Mouse (Mus musculus) heart, adult 8-10 months (tissue): ENCODE data around the gene Eno1. TPM values are rescaled to one million over a fixed set of nuclear protein-coding genes. Genes with fewer than 3 reads are reported as not detected.
"Not testable (repeated sequence)": the region's sequence is repeated elsewhere in the genome, so short reads cannot be mapped to it uniquely, and the experiment has no call there.

Experiments used
- DNase-seq: peaks from one replicate; pipeline ENCODE4 v3.0.0; 2022; ENCODE audit warnings: low spot score
- total RNA-seq, 4 experiments: library from RNA; stranded (reverse); gene quantifications; 2 replicates each; pipeline ENCODE4 v1.2.4; 2022

Gene Eno1
- total RNA-seq, 4 experiments from 2014 or later: 110 to 133 (median 121) TPM

GRCm38 (mm10) chr4:150249731-150250270 lies 13.3 kb downstream of the Eno1 start:
- no peak for DNase-seq

- no peak for DNase-seq
Observed at GRCm38 (mm10) chr4:150250549-150251422, 14.3 kb downstream of the Eno1 start.

GRCm38 (mm10) chr4:150254416-150254815 lies 17.9 kb downstream of the Eno1 start:
- no peak for DNase-seq

GRCm38 (mm10) chr4:150255181-150255580 lies 18.7 kb downstream of the Eno1 start:
- DNase-seq: no peak

- DNase-seq: peak; percentile 92
Observed at GRCm38 (mm10) chr4:150257252-150258204, 21.0 kb downstream of the Eno1 start.

- DNase-seq: no peak
Observed at GRCm38 (mm10) chr4:150258388-150258787, 21.9 kb downstream of the Eno1 start.

GRCm38 (mm10) chr4:150259577-150259976 lies 23.1 kb downstream of the Eno1 start:
- DNase-seq: no peak

- DNase-seq: no peak
Observed at GRCm38 (mm10) chr4:150260111-150260510, 23.6 kb downstream of the Eno1 start.

- DNase-seq: no peak
Observed at GRCm38 (mm10) chr4:150260745-150261144, 24.2 kb downstream of the Eno1 start.

GRCm38 (mm10) chr4:150262301-150262700 lies 25.8 kb downstream of the Eno1 start:
- no peak for DNase-seq

GRCm38 (mm10) chr4:150264903-150265302 lies 28.4 kb downstream of the Eno1 start:
- DNase-seq: no peak

- no peak for DNase-seq
Observed at GRCm38 (mm10) chr4:150265471-150265870, 28.9 kb downstream of the Eno1 start.

GRCm38 (mm10) chr4:150266655-150267223 lies 30.2 kb downstream of the Eno1 start:
- no peak for DNase-seq

GRCm38 (mm10) chr4:150268674-150269653 lies 32.4 kb downstream of the Eno1 start:
- DNase-seq: no peak

- no peak for DNase-seq
Observed at GRCm38 (mm10) chr4:150269679-150270078, 33.2 kb downstream of the Eno1 start.

GRCm38 (mm10) chr4:150270718-150271117 lies 34.2 kb downstream of the Eno1 start:
- not testable (repeated sequence) for DNase-seq

- peak; percentile 73 for DNase-seq
Observed at GRCm38 (mm10) chr4:150272725-150273124, 36.2 kb downstream of the Eno1 start.

- DNase-seq: no peak
Observed at GRCm38 (mm10) chr4:150275531-150275930, 39.0 kb downstream of the Eno1 start.

- not testable (repeated sequence) for DNase-seq
Observed at GRCm38 (mm10) chr4:150279336-150279735, 42.8 kb downstream of the Eno1 start.

GRCm38 (mm10) chr4:150280002-150280401 lies 43.5 kb downstream of the Eno1 start:
- DNase-seq: no peak
